In the genomic region with DNA sequence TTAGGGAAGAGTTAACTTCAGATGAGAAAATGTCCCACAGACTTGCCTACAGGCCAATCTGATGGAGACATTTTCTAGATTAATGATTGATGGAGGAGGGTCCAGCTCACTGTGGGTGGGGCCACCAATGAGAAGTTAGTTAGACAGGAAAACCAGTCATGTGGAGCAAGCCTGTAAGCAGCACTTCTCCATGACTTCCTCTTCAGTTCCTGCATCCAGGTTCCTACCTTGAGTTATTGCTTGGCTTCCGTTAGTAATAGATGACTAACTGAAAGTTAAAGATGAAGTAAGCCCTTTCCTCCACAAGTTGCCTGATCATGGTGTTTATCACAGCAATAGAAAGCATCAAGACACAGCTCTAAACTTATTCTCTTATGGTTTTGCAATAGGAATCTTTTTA, we compare ENCODE assay signal across 34 mouse cellular contexts.
"Had no signal": no experiment of that assay in that cellular context is flagged by ENCODE, and none has a peak within 500 bp of the region (broad histone marks: within the 10 kb centered on the region; RNA-seq: fewer than 3 reads in every experiment).

No protein-coding gene starts in this region.

- H3K36me3 ChIP-seq: heart, embryonic 12.5 days; heart, embryonic 13.5 days; heart, embryonic 15.5 days; hindbrain, embryonic 10.5 days; hindbrain, embryonic 12.5 days; hindbrain, embryonic 13.5 days; hindbrain, embryonic 15.5 days; intestine, embryonic 15.5 days; kidney, embryonic 15.5 days had no signal

- H3K27ac ChIP-seq: heart, embryonic 13.5 days; heart, embryonic 15.5 days; hindbrain, embryonic 10.5 days; hindbrain, embryonic 12.5 days; hindbrain, embryonic 13.5 days; hindbrain, embryonic 14.5 days; hindbrain, embryonic 15.5 days; hindbrain, postnatal 0 days; intestine, embryonic 15.5 days; kidney, embryonic 15.5 days; kidney, postnatal 0 days; layer of hippocampus, adult 2 months; left cerebral cortex, adult 2 months had no signal

- H3K4me3 ChIP-seq: heart, embryonic 12.5 days; heart, embryonic 13.5 days; heart, embryonic 15.5 days; hindbrain, embryonic 10.5 days; hindbrain, embryonic 12.5 days; hindbrain, embryonic 13.5 days; hindbrain, embryonic 15.5 days; intestine, embryonic 15.5 days; kidney, embryonic 15.5 days; layer of hippocampus, adult 2 months; left cerebral cortex, adult 2 months had no signal

- H3K4me2 ChIP-seq: heart, embryonic 11.5 days; heart, embryonic 12.5 days; heart, embryonic 13.5 days; heart, embryonic 15.5 days; hindbrain, embryonic 12.5 days; hindbrain, embryonic 13.5 days; hindbrain, embryonic 14.5 days; hindbrain, embryonic 15.5 days; intestine, embryonic 15.5 days; kidney, embryonic 15.5 days had no signal

- ATAC-seq: hindbrain, embryonic 16.5 days; hindbrain, postnatal 0 days; inflammation-experienced regulatory T-cells, adult 6 months; intestine, embryonic 15.5 days; intestine, embryonic 16.5 days; intestine, postnatal 0 days had no signal

- DNase-seq: heart, postnatal 10 days; heart, postnatal 14 days; heart, postnatal 36 days; heart, postnatal 4 days; kidney, adult 11 months; kidney, adult 18-20 months; kidney, adult 2 months; kidney, adult 9 months; kidney, postnatal 10 days; kidney, postnatal 14 days; kidney, postnatal 25 days; kidney, postnatal 36 days; kidney, postnatal 4 days; layer of hippocampus, adult 9-11 months; layer of hippocampus, postnatal 36 days had no signal

- H3K9me3 ChIP-seq: heart, embryonic 12.5 days; heart, embryonic 13.5 days; heart, embryonic 15.5 days; hindbrain, embryonic 10.5 days; hindbrain, embryonic 12.5 days; hindbrain, embryonic 13.5 days; hindbrain, embryonic 15.5 days; intestine, embryonic 15.5 days; kidney, embryonic 15.5 days had no signal

- H3K4me1 ChIP-seq: heart, embryonic 12.5 days; heart, embryonic 13.5 days; heart, embryonic 15.5 days; hindbrain, embryonic 10.5 days; hindbrain, embryonic 12.5 days; hindbrain, embryonic 13.5 days; hindbrain, embryonic 15.5 days; intestine, embryonic 15.5 days; kidney, embryonic 15.5 days had no signal

- H3K9ac ChIP-seq: heart, embryonic 12.5 days; heart, embryonic 13.5 days; heart, embryonic 15.5 days; hindbrain, embryonic 12.5 days; hindbrain, embryonic 13.5 days; hindbrain, embryonic 14.5 days; hindbrain, embryonic 15.5 days; intestine, embryonic 15.5 days; kidney, embryonic 15.5 days had no signal

- H3K27me3 ChIP-seq: heart, embryonic 12.5 days; heart, embryonic 13.5 days; heart, embryonic 15.5 days; hindbrain, embryonic 12.5 days; hindbrain, embryonic 13.5 days; hindbrain, embryonic 15.5 days; intestine, embryonic 15.5 days; kidney, embryonic 15.5 days had no signal
